Mouse (Mus musculus) limb, embryonic 15.5 days (tissue): ENCODE measurements around the gene Zfp74. TPM values are rescaled to one million over a fixed set of nuclear protein-coding genes. Genes with fewer than 3 reads are reported as not detected.
A peak's percentile ranks its signal among the peaks of the same experiment; 100 is the strongest.

Experiments
- ATAC-seq: fragments of 200-750 bp; cut with Nextera tagmentation; 2 replicates; pipeline ENCODE4 v1.8.0; 2017; ENCODE audit warnings: low read depth, moderate TSS enrichment; ENCODE audit not compliant: insufficient number of reproducible peaks, low FRiP score, low TSS enrichment
- H3K27ac ChIP-seq: fragments of 300-500 bp; sonication (generic); 2 replicates; pipeline ENCODE4 v1.5.1; 2015; ENCODE audit warnings: moderate library complexity, mild to moderate bottlenecking, inconsistent platforms
- H3K27me3 ChIP-seq: fragments of 300-500 bp; sonication (generic); 2 replicates; pipeline ENCODE4 v1.6.1; 2015; ENCODE audit warnings: inconsistent platforms
- H3K36me3 ChIP-seq: fragments of 300-500 bp; sonication (generic); 2 replicates; pipeline ENCODE4 v1.6.1; 2015; ENCODE audit warnings: inconsistent platforms
- H3K4me1 ChIP-seq: fragments of 300-500 bp; sonication (generic); 2 replicates; pipeline ENCODE4 v1.6.1; 2015; ENCODE audit warnings: inconsistent platforms
- H3K4me2 ChIP-seq: fragments of 300-500 bp; sonication (generic); 2 replicates; pipeline ENCODE4 v1.6.1; 2015; ENCODE audit warnings: mild to moderate bottlenecking, inconsistent platforms
- H3K4me3 ChIP-seq: fragments of 300-500 bp; sonication (generic); 2 replicates; pipeline ENCODE4 v1.5.1; 2015; ENCODE audit warnings: mild to moderate bottlenecking, inconsistent platforms
- H3K9ac ChIP-seq: fragments of 300-500 bp; sonication (generic); 2 replicates; pipeline ENCODE4 v1.6.1; 2015; ENCODE audit warnings: inconsistent platforms
- H3K9me3 ChIP-seq: fragments of 300-500 bp; sonication (generic); 2 replicates; pipeline ENCODE4 v1.6.1; 2016; ENCODE audit warnings: inconsistent platforms
- WGBS: fragments of 180-500 bp; shearing (Covaris S2); methylation state at CpG from one replicate; pipeline ENCODE4 v1.1.7; 2015; 5-methylcytosine and 5-hydroxymethylcytosine counted together
- microRNA-seq: library from miRNA; unstranded; fragments of <30 nt; microRNA quantifications from one replicate; pipeline ENCODE4, GENCODE M21; 2016
- polyA plus RNA-seq: library from polyadenylated mRNA; unstranded; fragments of >200 nt; fragmentation: Nextera tagmentation; extraction: Ambion mirVana; gene quantifications from 2 replicates; pipeline ENCODE4 v1.2.1, GENCODE M21; 2015

Gene Zfp74
- polyA plus RNA-seq, 1 experiment from 2014 or later, result 11.6 TPM

- H3K4me1 ChIP-seq, result peaks cover 18% of the 10 kb centered on the region
- peak within 1 kb of the TSS; percentile 65 for H3K9ac ChIP-seq
- peak; percentile 67 for ATAC-seq
- under 1% methylated on average over 22 of the region's 22 CpGs for WGBS
- H3K4me3 ChIP-seq, result peak within 1 kb of the TSS; percentile 57
- H3K9me3 ChIP-seq, result no peaks in the 10 kb centered on the region
- peaks cover 21% of the 10 kb centered on the region for H3K36me3 ChIP-seq
- peak within 1 kb of the TSS; percentile 97 for H3K27ac ChIP-seq
- no peaks in the 10 kb centered on the region for H3K27me3 ChIP-seq
- peak within 1 kb of the TSS; percentile 63 for H3K4me2 ChIP-seq
These were observed 47.8 kb downstream of the Zfp74 start, which contains the start of gene Zfp27 for GRCm38 (mm10) chr7:29905966-29906681. Gene Zfp27, minus strand, starts transcription at chr7:29906572.

- 96% methylated on average over 4 of the region's 4 CpGs for WGBS
- H3K4me3 ChIP-seq, result no peak overlapping the region
- H3K4me1 ChIP-seq, result peaks cover 7% of the 10 kb centered on the region; the same call in 1 of the 2 replicates
- no peaks in the 10 kb centered on the region for H3K9me3 ChIP-seq
- H3K9ac ChIP-seq, result no peak overlapping the region
- no peak overlapping the region for H3K27ac ChIP-seq
- no peaks in the 10 kb centered on the region for H3K27me3 ChIP-seq
- no peak overlapping the region for H3K4me2 ChIP-seq
- ATAC-seq, result no peak
- H3K36me3 ChIP-seq, result peaks cover 31% of the 10 kb centered on the region
These were observed 49.8 kb downstream of the Zfp74 start for GRCm38 (mm10) chr7:29904101-29904500.

GRCm38 (mm10) chr7:29898351-29898750 lies 55.5 kb downstream of the Zfp74 start:
- H3K9ac ChIP-seq, result no peak overlapping the region
- H3K36me3 ChIP-seq, result peaks cover 82% of the 10 kb centered on the region
- WGBS, result 84% methylated on average over 4 of the region's 4 CpGs

GRCm38 (mm10) chr7:29892756-29893155 lies 61.1 kb downstream of the Zfp74 start:
- Histone ChIP-seq H3K27me3 (no peaks in the 10 kb centered on the region), H3K4me3 (no peak overlapping the region), H3K9ac (no peak overlapping the region), H3K4me2 (no peak overlapping the region), H3K4me1 (no peaks in the 10 kb centered on the region), H3K9me3 (peaks cover 32% of the 10 kb centered on the region), H3K36me3 (peaks cover 74% of the 10 kb centered on the region), H3K27ac (no peak overlapping the region)
- no peak for ATAC-seq
- 96% methylated on average over 4 of the region's 4 CpGs for WGBS

More at GRCm38 (mm10) chr7:29898351-29898750, 55.5 kb downstream of the Zfp74 start:
- H3K4me3 ChIP-seq, result no peak overlapping the region
- H3K9me3 ChIP-seq, result peaks cover 31% of the 10 kb centered on the region
- ATAC-seq, result no peak
- no peaks in the 10 kb centered on the region for H3K27me3 ChIP-seq
- H3K4me1 ChIP-seq, result no peaks in the 10 kb centered on the region
- H3K27ac ChIP-seq, result no peak overlapping the region
- no peak overlapping the region for H3K4me2 ChIP-seq

GRCm38 (mm10) chr7:29890501-29890900 lies 63.4 kb downstream of the Zfp74 start:
- H3K27me3 ChIP-seq, result no peaks in the 10 kb centered on the region
- H3K4me2 ChIP-seq, result no peak overlapping the region
- ATAC-seq, result no peak
- H3K9ac ChIP-seq, result no peak overlapping the region
- H3K36me3 ChIP-seq, result peaks cover 53% of the 10 kb centered on the region
- no peak overlapping the region for H3K4me3 ChIP-seq
- H3K9me3 ChIP-seq, result peaks cover 22% of the 10 kb centered on the region
- H3K27ac ChIP-seq, result no peak overlapping the region
- 95% methylated on average over 7 of the region's 7 CpGs for WGBS
- H3K4me1 ChIP-seq, result no peaks in the 10 kb centered on the region

GRCm38 (mm10) chr7:29880916-29881315 lies 73.0 kb downstream of the Zfp74 start:
- Histone ChIP-seq H3K4me2 (no peak overlapping the region), H3K36me3 (peaks cover 12% of the 10 kb centered on the region), H3K4me3 (no peak overlapping the region), H3K27ac (no peak overlapping the region), H3K9ac (no peak overlapping the region), H3K9me3 (no peaks in the 10 kb centered on the region; the same call in 1 of the 2 replicates), H3K4me1 (no peaks in the 10 kb centered on the region), H3K27me3 (no peaks in the 10 kb centered on the region)
- WGBS, result 88% methylated on average over 7 of the region's 7 CpGs
- no peak for ATAC-seq

Small RNA genes lying within 50 kb of the gene (microRNA-seq; reads per million reads assigned to microRNA genes)
- not detected for gene Mir7668

Other genes starting within 250 kb of the Zfp74 start
- gene Catsperg2, start 227.1 kb downstream of the Zfp74 start, polyA plus RNA-seq, result not detected in 2 replicates
- gene Zfp84, start 185.5 kb downstream of the Zfp74 start, polyA plus RNA-seq, result 14.0 and 15.4 TPM in 2 replicates
- gene Zfp30, start 170.1 kb downstream of the Zfp74 start, polyA plus RNA-seq, result 8.9 and 9.1 TPM in 2 replicates
- gene Zfp790, start 138.0 kb downstream of the Zfp74 start, polyA plus RNA-seq, result 14.2 and 14.3 TPM in 2 replicates
- 4.8 and 5.6 TPM in 2 replicates for gene Zfp940, start 100.4 kb downstream of the Zfp74 start, polyA plus RNA-seq
- gene Zfp420, start 94.1 kb downstream of the Zfp74 start, polyA plus RNA-seq, result 6.7 and 7.6 TPM in 2 replicates
- gene Zfp27, start 47.5 kb downstream of the Zfp74 start, polyA plus RNA-seq, result 12.4 and 12.7 TPM in 2 replicates
- gene Zfp383, start 45.9 kb downstream of the Zfp74 start, polyA plus RNA-seq, result 5.9 and 7.0 TPM in 2 replicates
- gene Zfp568, start 29.9 kb upstream of the Zfp74 start, polyA plus RNA-seq, result 17.9 and 27.5 TPM in 2 replicates
- gene Zfp14, start 97.3 kb upstream of the Zfp74 start, polyA plus RNA-seq, result 5.7 and 6.1 TPM in 2 replicates
- gene Zfp82, start 118.8 kb upstream of the Zfp74 start, polyA plus RNA-seq, result 8.2 and 8.3 TPM in 2 replicates
- 1.1 and 2.3 TPM in 2 replicates for gene Gm26920, start 136.3 kb upstream of the Zfp74 start, polyA plus RNA-seq
- 9.5 and 12.7 TPM in 2 replicates for gene Zfp566, start 136.4 kb upstream of the Zfp74 start, polyA plus RNA-seq
- gene Zfp260, start 140.7 kb upstream of the Zfp74 start, polyA plus RNA-seq, result 132 and 137 TPM in 2 replicates
- 13.2 and 13.8 TPM in 2 replicates for gene Zfp382, start 167.9 kb upstream of the Zfp74 start, polyA plus RNA-seq
- 17.4 and 18.7 TPM in 2 replicates for gene Zfp146, start 215.7 kb upstream of the Zfp74 start, polyA plus RNA-seq
- 3.4 and 10.1 TPM in 2 replicates for gene Cox7a1, start 230.1 kb upstream of the Zfp74 start, polyA plus RNA-seq
- gene Capns1, start 244.7 kb upstream of the Zfp74 start, polyA plus RNA-seq, result 102 and 117 TPM in 2 replicates